Mouse (Mus musculus): ENCODE measurements at regions not wholly inside any gene's neighbourhood (a gene's known extent, or its start where the extent isn't known, plus 50 kb on each side); places are given as distances from the start of the nearest gene placed in this dataset.

DNA sequence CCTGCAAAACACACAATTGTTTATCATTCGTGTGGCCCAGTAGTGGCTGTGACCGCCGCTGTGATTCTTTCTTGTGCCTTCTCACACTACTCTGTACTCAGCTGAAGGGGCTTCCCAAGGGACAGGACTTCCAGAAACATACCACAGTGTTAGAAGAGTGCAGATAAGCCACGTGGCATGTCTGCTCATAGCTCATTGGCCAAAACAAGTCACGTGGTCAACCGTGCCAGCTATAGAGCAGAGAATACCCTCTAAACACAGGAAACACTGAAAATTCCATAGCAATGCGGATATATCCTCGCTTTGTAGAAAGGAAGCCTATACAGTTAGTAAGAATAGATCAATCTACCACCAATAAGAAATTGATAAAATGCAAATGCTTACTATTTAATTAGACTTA, 63.0 kb upstream of the Dab2 start:
- TF ChIP-seq GATA1 (IDR thresholded peaks at IDR 0.05; ENCODE audit: borderline replicate concordance, low read length) (no peak), FLI1 (IDR thresholded peaks at IDR 0.05; ENCODE audit: low read length) (no peak)

Measured in megakaryocyte, embryonic 14.5 days (primary cell).